Mouse (Mus musculus): ENCODE data around the gene Rasl10b. TPM values are rescaled to one million over a fixed set of nuclear protein-coding genes. Genes with fewer than 3 reads are reported as not detected.

The Rasl10b gene
- 3.4 and 3.6 TPM in 2 replicates for polyA plus RNA-seq (2016; fragmentation: Nextera tagmentation; extraction: Ambion mirVana)

DNA sequence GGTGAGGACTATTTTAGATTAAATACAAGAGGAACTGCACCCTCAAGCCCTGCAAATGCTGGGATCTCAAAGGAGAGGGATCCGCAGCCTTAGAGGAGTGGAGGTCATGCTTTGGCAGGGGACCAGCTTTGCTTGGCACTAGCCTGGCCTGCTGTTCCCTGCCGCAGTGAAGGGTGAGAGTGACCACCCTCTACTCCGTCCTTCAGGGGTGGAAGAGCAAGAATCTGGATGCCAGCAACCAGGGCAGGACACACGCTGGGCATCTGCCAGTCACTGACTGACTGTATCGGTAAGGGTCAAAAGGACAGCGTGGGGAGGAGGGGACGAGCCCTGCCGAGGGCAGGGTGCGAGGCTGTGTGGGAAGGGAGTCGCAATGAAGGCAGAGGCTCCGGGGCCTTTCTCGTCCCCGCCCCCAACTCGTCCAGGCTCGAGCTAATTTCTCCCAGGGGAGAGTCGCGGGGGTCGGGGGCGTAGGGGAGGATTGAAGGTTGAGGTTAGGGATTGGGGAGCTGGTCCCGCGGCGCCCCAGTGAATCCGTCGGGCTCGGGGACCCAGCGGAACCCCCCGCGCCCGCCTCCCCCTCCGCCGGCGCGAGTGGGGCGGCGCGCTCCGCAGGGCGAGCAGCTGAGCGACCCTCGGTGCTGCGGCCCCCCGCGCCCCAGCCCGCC lies at the start of gene Rasl10b:
Rasl10b (plus strand) TSS at position 51 of the 668 bp plus-strand sequence.
- peaks cover 31% of the 10 kb centered on the region for H3K27me3 ChIP-seq
- peaks cover 16% of the 10 kb centered on the region for H3K4me1 ChIP-seq (replicated peaks)
- peak within 1 kb of the TSS; percentile 84 for H3K4me3 ChIP-seq (replicated peaks)
- H3K36me3 ChIP-seq: peaks cover under 1% of the 10 kb centered on the region; the same call in 1 of the 2 replicates
- peak within 1 kb of the TSS; percentile 77 for H3K9ac ChIP-seq (replicated peaks)
- H3K9me3 ChIP-seq: no peaks in the 10 kb centered on the region
- peak within 1 kb of the TSS; percentile 94 for H3K4me2 ChIP-seq
- no peak within 1 kb of the TSS for H3K27ac ChIP-seq
- WGBS: 2% methylated on average over 28 of the region's 44 CpGs
- peak; percentile 52; the same call in 1 of the 2 replicates for ATAC-seq (ENCODE audit: insufficient number of reproducible peaks, insufficient read depth, low FRiP score, low TSS enrichment, low read depth)

GRCm38 (mm10) chr11:83364656-83365055 lies 44.3 kb upstream of the Rasl10b start:
- 89% methylated on average over 6 of the region's 6 CpGs for WGBS

GRCm38 (mm10) chr11:83371267-83371666 lies 37.7 kb upstream of the Rasl10b start:
- no peaks in the 10 kb centered on the region for H3K27me3 ChIP-seq
- H3K27ac ChIP-seq: no peak overlapping the region
- 93% methylated on average over 4 of the region's 4 CpGs for WGBS
- ATAC-seq (ENCODE audit: insufficient number of reproducible peaks, insufficient read depth, low FRiP score, low TSS enrichment, low read depth): no peak
- no peaks in the 10 kb centered on the region for H3K4me1 ChIP-seq (replicated peaks)
- peaks cover 90% of the 10 kb centered on the region for H3K36me3 ChIP-seq
- no peaks in the 10 kb centered on the region for H3K9me3 ChIP-seq
- no peak overlapping the region for H3K9ac ChIP-seq (replicated peaks)
- H3K4me3 ChIP-seq (replicated peaks): no peak overlapping the region
- no peak overlapping the region for H3K4me2 ChIP-seq

More at GRCm38 (mm10) chr11:83364656-83365055, 44.3 kb upstream of the Rasl10b start:
- Histone ChIP-seq H3K4me2 (no peak overlapping the region), H3K4me3 (replicated peaks) (no peak overlapping the region), H3K4me1 (replicated peaks) (no peaks in the 10 kb centered on the region), H3K9ac (replicated peaks) (no peak overlapping the region), H3K9me3 (no peaks in the 10 kb centered on the region), H3K27me3 (no peaks in the 10 kb centered on the region), H3K27ac (no peak overlapping the region), H3K36me3 (peaks cover 55% of the 10 kb centered on the region)
- ATAC-seq (ENCODE audit: insufficient number of reproducible peaks, insufficient read depth, low FRiP score, low TSS enrichment, low read depth): no peak

DNA sequence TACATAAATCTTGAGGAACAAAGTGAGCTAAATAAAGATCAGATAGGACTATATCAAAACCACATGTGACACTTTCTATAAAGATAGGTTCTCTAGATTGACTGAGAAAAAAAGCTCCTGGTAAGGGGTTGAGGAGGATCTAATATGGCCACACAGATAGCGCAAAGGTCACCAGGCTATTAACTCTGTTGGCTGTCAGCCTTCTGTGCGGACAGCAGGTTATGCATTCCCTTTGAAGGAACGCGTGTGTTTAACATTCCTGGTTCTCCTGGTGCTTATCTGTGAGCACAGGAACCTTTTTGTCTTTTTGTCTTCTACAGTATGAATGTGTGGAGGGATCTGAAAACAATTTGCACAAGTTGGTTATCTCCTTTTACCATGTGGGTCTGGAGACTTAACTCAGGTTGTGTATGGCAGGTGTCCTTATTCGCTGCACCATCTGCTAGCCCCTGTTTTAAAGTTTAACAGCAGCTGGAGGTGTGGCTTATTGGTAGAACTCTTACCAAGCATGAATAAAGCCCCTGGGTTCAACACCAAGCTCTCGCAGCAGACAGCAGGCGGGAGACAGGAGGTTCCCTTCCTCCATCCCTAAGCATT lies 29.1 kb upstream of the Rasl10b start:
- H3K4me3 ChIP-seq (replicated peaks): no peak overlapping the region
- H3K27ac ChIP-seq: no peak overlapping the region
- H3K9me3 ChIP-seq: no peaks in the 10 kb centered on the region
- 54% methylated on average over 7 of the region's 7 CpGs for WGBS
- H3K9ac ChIP-seq (replicated peaks): no peak overlapping the region
- H3K4me2 ChIP-seq: no peak overlapping the region
- no peaks in the 10 kb centered on the region for H3K27me3 ChIP-seq
- peaks cover 31% of the 10 kb centered on the region for H3K36me3 ChIP-seq
- 0 out of 2 replicates have a peak, but pooled peaks cover 4% of the 10 kb centered on the region for H3K4me1 ChIP-seq (replicated peaks)
- ATAC-seq (ENCODE audit: insufficient number of reproducible peaks, insufficient read depth, low FRiP score, low TSS enrichment, low read depth): no peak

GRCm38 (mm10) chr11:83382876-83383531 lies 25.9 kb upstream of the Rasl10b start:
- Histone ChIP-seq H3K4me1 (replicated peaks) (0 out of 2 replicates have a peak, but pooled peaks cover 4% of the 10 kb centered on the region), H3K4me2 (no peak overlapping the region), H3K27me3 (no peaks in the 10 kb centered on the region), H3K27ac (no peak overlapping the region), H3K4me3 (replicated peaks) (no peak overlapping the region), H3K9me3 (no peaks in the 10 kb centered on the region), H3K36me3 (peaks cover 14% of the 10 kb centered on the region), H3K9ac (replicated peaks) (no peak overlapping the region)
- no peak for ATAC-seq (ENCODE audit: insufficient number of reproducible peaks, insufficient read depth, low FRiP score, low TSS enrichment, low read depth)
- WGBS: 64% methylated on average over 9 of the region's 9 CpGs

DNA sequence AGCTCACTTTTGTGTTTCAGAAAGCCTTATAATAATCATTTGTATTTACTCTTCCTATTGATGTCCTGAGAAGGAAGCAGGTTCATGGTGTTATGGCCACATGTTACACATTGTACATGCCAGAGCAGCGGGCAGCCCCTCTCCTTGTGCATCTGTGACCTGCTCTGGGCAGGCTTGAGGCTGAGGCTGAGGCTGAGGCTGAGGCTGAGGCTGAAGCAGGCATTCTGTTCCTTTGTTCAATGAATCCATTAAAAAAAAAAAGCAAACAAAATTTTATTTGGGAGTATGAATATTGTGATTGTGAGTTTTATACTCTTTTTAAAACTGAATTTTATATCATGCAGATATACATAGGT lies 25.4 kb upstream of the Rasl10b start:
- ATAC-seq (ENCODE audit: insufficient number of reproducible peaks, insufficient read depth, low FRiP score, low TSS enrichment, low read depth): no peak
- Histone ChIP-seq H3K36me3 (peaks cover 18% of the 10 kb centered on the region), H3K4me1 (replicated peaks) (0 out of 2 replicates have a peak, but pooled peaks cover 4% of the 10 kb centered on the region), H3K27me3 (no peaks in the 10 kb centered on the region), H3K27ac (no peak overlapping the region), H3K9ac (replicated peaks) (no peak overlapping the region), H3K9me3 (no peaks in the 10 kb centered on the region), H3K4me2 (no peak overlapping the region), H3K4me3 (replicated peaks) (no peak overlapping the region)
- 85% methylated on average over 1 of the region's 1 CpGs for WGBS

DNA sequence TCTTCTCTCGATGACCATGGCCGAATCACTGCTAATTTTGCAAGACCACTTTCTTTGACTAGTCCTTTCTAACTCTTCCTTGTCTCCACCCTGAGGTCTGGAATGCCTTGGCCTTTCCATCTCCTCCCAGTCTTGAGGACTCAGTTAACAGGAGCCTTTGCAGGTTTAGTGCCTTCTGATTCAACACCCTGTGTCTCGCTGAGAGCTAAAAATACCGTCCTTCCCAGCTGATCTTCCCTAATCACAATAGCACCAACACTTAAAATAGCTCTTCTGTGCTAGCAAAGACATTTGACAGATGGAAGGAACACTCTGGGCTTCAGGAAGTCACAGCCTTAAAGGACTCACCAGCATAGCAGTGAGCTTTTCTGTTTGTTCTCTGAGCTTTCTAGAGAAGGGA lies 15.9 kb upstream of the Rasl10b start:
- H3K36me3 ChIP-seq: peaks cover 67% of the 10 kb centered on the region
- ATAC-seq (ENCODE audit: insufficient number of reproducible peaks, insufficient read depth, low FRiP score, low TSS enrichment, low read depth): no peak
- H3K4me3 ChIP-seq (replicated peaks): no peak overlapping the region

DNA sequence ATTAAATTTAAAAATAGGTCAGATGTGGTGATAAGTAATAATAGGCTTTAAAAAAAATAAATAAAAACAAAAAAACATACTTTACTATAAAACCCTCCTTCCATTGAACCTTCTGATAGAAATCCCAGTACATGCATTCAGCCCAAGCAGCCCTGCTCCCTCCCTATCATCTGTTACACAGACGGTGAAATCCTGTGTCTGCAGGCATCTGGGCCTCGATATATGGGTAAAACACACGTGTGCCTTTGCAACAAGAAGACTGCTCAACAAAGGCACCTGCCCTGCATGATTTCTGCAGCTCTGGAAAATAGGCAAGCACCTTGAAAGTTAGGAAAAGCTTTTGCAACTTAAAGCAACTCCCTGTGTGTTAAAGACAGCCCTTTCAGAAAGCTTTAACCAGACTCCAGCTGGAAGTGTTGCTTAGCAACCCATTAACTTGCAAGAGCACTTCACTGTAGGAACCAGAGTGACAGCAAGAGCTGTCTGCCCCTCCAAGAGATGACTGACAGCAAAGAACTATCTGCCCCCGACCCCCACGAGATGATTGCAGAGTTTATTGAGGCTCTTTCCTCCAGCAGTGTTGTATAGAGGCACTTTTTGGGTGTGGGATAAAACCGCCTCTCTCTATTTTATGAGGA lies 14.0 kb upstream of the Rasl10b start:
- Histone ChIP-seq H3K27ac (no peak overlapping the region), H3K27me3 (no peaks in the 10 kb centered on the region), H3K36me3 (peaks cover 71% of the 10 kb centered on the region), H3K4me1 (replicated peaks) (no peaks in the 10 kb centered on the region), H3K4me3 (replicated peaks) (no peak overlapping the region), H3K4me2 (no peak overlapping the region), H3K9ac (replicated peaks) (no peak overlapping the region), H3K9me3 (no peaks in the 10 kb centered on the region)
- 50% methylated on average over 6 of the region's 6 CpGs for WGBS
- ATAC-seq (ENCODE audit: insufficient number of reproducible peaks, insufficient read depth, low FRiP score, low TSS enrichment, low read depth): no peak

More for the DNA sequence above, 15.9 kb upstream of the Rasl10b start:
- 88% methylated on average over 4 of the region's 4 CpGs for WGBS
- H3K9me3 ChIP-seq: no peaks in the 10 kb centered on the region
- no peaks in the 10 kb centered on the region for H3K4me1 ChIP-seq (replicated peaks)
- no peak overlapping the region for H3K27ac ChIP-seq
- H3K9ac ChIP-seq (replicated peaks): no peak overlapping the region
- no peaks in the 10 kb centered on the region for H3K27me3 ChIP-seq
- no peak overlapping the region for H3K4me2 ChIP-seq

DNA sequence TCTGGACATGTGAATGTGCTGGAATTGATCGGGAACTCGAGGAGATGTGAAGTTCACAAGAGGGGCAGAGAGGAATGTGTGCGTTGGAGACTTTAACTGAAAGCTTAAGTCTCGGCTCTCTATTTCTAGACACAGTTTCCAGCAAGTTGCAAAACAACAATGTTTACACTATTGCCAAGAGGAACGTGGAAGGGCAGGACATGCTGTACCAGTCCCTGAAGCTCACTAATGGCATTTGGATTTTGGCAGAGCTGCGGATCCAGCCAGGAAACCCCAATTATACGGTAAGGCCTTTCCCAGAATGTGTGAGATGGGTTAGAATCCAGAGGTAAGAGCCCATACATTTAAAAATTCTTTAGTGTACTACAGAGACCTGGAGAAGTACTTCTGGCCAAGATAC lies 11.3 kb upstream of the Rasl10b start:
- Histone ChIP-seq H3K4me3 (replicated peaks) (no peak overlapping the region), H3K4me1 (replicated peaks) (no peaks in the 10 kb centered on the region), H3K4me2 (no peak overlapping the region), H3K27me3 (no peaks in the 10 kb centered on the region), H3K9me3 (no peaks in the 10 kb centered on the region), H3K36me3 (peaks cover 69% of the 10 kb centered on the region), H3K9ac (replicated peaks) (no peak overlapping the region), H3K27ac (no peak overlapping the region)
- 89% methylated on average over 7 of the region's 7 CpGs for WGBS
- no peak for ATAC-seq (ENCODE audit: insufficient number of reproducible peaks, insufficient read depth, low FRiP score, low TSS enrichment, low read depth)

DNA sequence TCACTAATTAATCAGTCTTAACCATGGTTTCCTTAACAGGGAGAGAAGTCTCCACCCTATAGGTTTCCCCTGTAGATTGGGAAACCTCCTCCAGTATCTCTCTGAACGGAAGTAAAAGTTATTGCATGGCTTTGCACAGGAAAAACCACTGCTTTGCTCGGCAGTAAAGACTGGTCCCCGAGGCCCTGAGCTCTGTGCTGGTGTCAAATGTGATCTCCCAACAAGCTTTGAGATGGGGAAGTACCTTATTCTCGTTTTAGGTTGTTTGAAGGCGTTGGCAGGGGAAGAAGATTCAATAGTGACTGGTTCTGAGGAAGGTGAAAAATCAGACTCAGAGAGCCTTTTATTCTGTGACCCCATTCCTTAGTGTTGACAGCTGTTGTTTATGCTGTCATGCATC lies 10.2 kb upstream of the Rasl10b start:
- Histone ChIP-seq H3K27me3 (no peaks in the 10 kb centered on the region), H3K36me3 (peaks cover 69% of the 10 kb centered on the region), H3K4me2 (no peak overlapping the region), H3K9ac (replicated peaks) (no peak overlapping the region; the same call in 1 of the 2 replicates), H3K27ac (no peak overlapping the region), H3K4me1 (replicated peaks) (no peaks in the 10 kb centered on the region), H3K9me3 (no peaks in the 10 kb centered on the region), H3K4me3 (replicated peaks) (no peak overlapping the region)
- 75% methylated on average over 5 of the region's 5 CpGs for WGBS
- ATAC-seq (ENCODE audit: insufficient number of reproducible peaks, insufficient read depth, low FRiP score, low TSS enrichment, low read depth): no peak

- Histone ChIP-seq H3K9me3 (no peaks in the 10 kb centered on the region), H3K4me1 (replicated peaks) (0 out of 2 replicates have a peak, but pooled peaks cover 2% of the 10 kb centered on the region), H3K4me3 (replicated peaks) (no peak overlapping the region), H3K36me3 (peaks cover 46% of the 10 kb centered on the region), H3K27me3 (no peaks in the 10 kb centered on the region), H3K27ac (no peak overlapping the region), H3K9ac (replicated peaks) (no peak overlapping the region), H3K4me2 (no peak overlapping the region)
- WGBS: 89% methylated on average over 7 of the region's 7 CpGs
- ATAC-seq (ENCODE audit: insufficient number of reproducible peaks, insufficient read depth, low FRiP score, low TSS enrichment, low read depth): no peak
These were observed 5.2 kb upstream of the Rasl10b start for GRCm38 (mm10) chr11:83403787-83404186.
